Mouse (Mus musculus) G1E (cell line): ENCODE results near the gene Ermp1. TPM values are rescaled to one million over a fixed set of nuclear protein-coding genes. Genes with fewer than 3 reads are reported as not detected.

Source experiments
- ATAC-seq: 2 replicates; pipeline ENCODE4 v1.8.0; 2016; ENCODE audit warnings: mild to moderate bottlenecking; ENCODE audit not compliant: insufficient number of reproducible peaks, poor library complexity, low FRiP score, severe bottlenecking; ENCODE audit errors: extremely low read depth
- DNase-seq: peaks from one replicate; pipeline ENCODE4 v3.0.0; 2012; ENCODE audit warnings: low spot score
- H3K27me3 ChIP-seq: 2 replicates; pipeline ENCODE4 v1.6.1; 2012; ENCODE audit warnings: mild to moderate bottlenecking, low read length, inconsistent platforms; ENCODE audit not compliant: insufficient read depth
- H3K36me3 ChIP-seq: replicated peaks from 2 replicates; pipeline ENCODE3; 2012; ENCODE audit warnings: mild to moderate bottlenecking, inconsistent platforms
- H3K4me1 ChIP-seq: 2 replicates; pipeline ENCODE4 v1.6.1; 2012; ENCODE audit warnings: low read depth, low read length, inconsistent platforms, mixed read lengths; ENCODE audit not compliant: insufficient read depth
- H3K4me3 ChIP-seq: 2 replicates; pipeline ENCODE4 v1.5.1; 2012; ENCODE audit warnings: low read depth, mild to moderate bottlenecking, inconsistent platforms, low read length, moderate library complexity, mixed read lengths
- H3K9me3 ChIP-seq: replicated peaks from 2 replicates; pipeline ENCODE4 v1.6.1; 2012; ENCODE audit warnings: inconsistent platforms
- CTCF ChIP-seq: IDR thresholded peaks from 2 replicates; pipeline ENCODE4 v1.5.1; 2012; ENCODE audit warnings: low read depth, low read length, inconsistent platforms, mixed read lengths
- GATA1 ChIP-seq: IDR thresholded peaks from 2 replicates; pipeline ENCODE4 v1.6.1; 2012; ENCODE audit warnings: borderline replicate concordance, low read length, inconsistent platforms, mixed read lengths
- GATA2 ChIP-seq: IDR thresholded peaks from 2 replicates; pipeline ENCODE4 v1.6.1; 2012; ENCODE audit warnings: low read depth, low read length, inconsistent platforms, borderline replicate concordance
- POLR2AphosphoS5 ChIP-seq: IDR thresholded peaks from 2 replicates; pipeline ENCODE4 v1.6.1; 2012; ENCODE audit warnings: low read depth, low read length, inconsistent platforms; ENCODE audit not compliant: insufficient replicate concordance
- TAL1 ChIP-seq: conservative IDR thresholded peaks from 2 replicates; pipeline ENCODE4 v1.6.1; 2012; ENCODE audit warnings: low read depth, low read length, inconsistent platforms, mixed read lengths
- polyA plus RNA-seq: library from polyadenylated mRNA; stranded (reverse); fragments of >175 nt; gene quantifications from 2 replicates; pipeline ENCODE4 v1.2.3, GENCODE M21; 2012
- total RNA-seq, 2 experiments: library from RNA; stranded (forward) in 1 of 2; stranded (reverse) in 1 of 2; fragments of 200-1000 nt in 1 of 2; fragments of >200 nt in 1 of 2; fragmentation: Nextera tagmentation in 1 of 2; gene quantifications; 2 replicates each; pipeline ENCODE4 v1.2.3; 2014 to 2017

Ermp1 gene
- total and polyA plus RNA-seq, 3 experiments: 11.4 to 22.6 (median 19.3) TPM

DNA sequence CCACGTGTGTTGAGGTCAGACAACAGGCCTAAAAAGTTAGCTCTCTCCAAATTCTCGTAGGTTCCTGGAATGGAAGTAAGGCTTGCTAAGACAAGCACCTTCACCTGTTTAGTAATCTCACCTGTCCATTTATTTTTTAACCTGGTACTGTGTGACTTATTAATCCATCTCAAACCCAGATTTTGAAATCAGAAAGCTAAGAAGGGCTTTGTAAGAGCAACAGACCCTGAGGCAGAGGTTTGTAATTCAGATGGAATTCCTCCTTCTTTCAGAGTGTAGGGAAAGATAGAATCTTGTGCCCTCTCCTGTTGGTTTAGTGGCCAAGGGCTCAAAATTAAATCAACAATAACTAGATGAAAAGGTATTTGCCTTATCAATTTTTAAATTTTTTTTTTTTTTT lies 22.9 kb upstream of the Ermp1 start:
- H3K4me1 ChIP-seq: peaks cover 12% of the 10 kb centered on the region
- no peaks in the 10 kb centered on the region for H3K36me3 ChIP-seq
- ATAC-seq (no peak), DNase-seq (no peak)
- H3K27me3 ChIP-seq: peaks cover 16% of the 10 kb centered on the region
- H3K9me3 ChIP-seq: no peaks in the 10 kb centered on the region
- TF ChIP-seq GATA1 (no peak), CTCF (no peak), POLR2AphosphoS5 (no peak), TAL1 (no peak), GATA2 (no peak)
- H3K4me3 ChIP-seq: no peak overlapping the region

DNA sequence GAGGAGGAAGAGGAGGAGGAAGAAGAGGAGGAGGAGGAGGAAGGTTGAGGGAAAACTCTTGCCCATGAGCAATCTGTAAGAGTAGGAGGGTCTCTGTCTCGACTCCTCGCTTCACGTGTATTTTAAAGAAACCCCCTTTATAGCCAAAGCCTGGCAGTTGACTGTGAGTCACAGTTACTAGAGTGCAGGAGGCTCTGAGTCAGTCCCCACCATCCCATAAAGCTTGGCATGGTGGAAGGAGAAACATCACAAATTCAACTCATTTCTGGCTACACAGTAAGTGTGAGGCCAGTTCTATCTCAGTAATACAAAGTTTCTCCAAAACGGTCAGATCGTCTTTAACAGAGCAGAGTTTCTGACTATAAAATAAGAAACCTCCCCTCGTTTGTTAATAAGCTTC lies 22.0 kb upstream of the Ermp1 start:
- no peak for TF ChIP-seq GATA1
- no peak for TF ChIP-seq CTCF
- TF ChIP-seq GATA2: no peak
- no peak for TF ChIP-seq TAL1
- no peak for TF ChIP-seq POLR2AphosphoS5
- Histone ChIP-seq H3K4me1 (peaks cover 12% of the 10 kb centered on the region), H3K27me3 (peaks cover 16% of the 10 kb centered on the region), H3K36me3 (no peaks in the 10 kb centered on the region), H3K9me3 (no peaks in the 10 kb centered on the region), H3K4me3 (no peak overlapping the region)
- ATAC-seq (no peak), DNase-seq (no peak)

DNA sequence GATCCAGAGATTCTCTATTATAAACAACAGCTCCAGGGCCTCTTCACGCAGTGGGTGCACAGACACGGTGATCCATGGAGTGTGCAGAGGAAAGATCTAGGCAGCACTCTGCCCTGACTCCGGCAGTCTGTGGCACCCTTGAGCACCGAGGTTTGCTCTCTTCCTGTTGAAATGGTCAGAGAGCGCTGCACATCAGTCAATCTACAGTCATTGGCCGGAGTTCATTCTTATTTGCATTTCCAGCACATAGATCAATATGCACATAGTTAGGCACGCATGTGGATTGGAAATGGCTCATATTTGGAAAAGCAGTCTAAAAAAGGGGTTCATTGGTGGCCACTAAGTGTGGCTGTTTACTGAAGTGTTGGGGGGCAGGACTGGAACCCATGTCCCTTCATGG lies 19.9 kb upstream of the Ermp1 start:
- DNase-seq (no peak), ATAC-seq (no peak)
- Histone ChIP-seq H3K4me3 (no peak overlapping the region), H3K4me1 (peaks cover 11% of the 10 kb centered on the region), H3K36me3 (no peaks in the 10 kb centered on the region), H3K27me3 (peaks cover 24% of the 10 kb centered on the region), H3K9me3 (no peaks in the 10 kb centered on the region)
- no peak for TF ChIP-seq GATA1

DNA sequence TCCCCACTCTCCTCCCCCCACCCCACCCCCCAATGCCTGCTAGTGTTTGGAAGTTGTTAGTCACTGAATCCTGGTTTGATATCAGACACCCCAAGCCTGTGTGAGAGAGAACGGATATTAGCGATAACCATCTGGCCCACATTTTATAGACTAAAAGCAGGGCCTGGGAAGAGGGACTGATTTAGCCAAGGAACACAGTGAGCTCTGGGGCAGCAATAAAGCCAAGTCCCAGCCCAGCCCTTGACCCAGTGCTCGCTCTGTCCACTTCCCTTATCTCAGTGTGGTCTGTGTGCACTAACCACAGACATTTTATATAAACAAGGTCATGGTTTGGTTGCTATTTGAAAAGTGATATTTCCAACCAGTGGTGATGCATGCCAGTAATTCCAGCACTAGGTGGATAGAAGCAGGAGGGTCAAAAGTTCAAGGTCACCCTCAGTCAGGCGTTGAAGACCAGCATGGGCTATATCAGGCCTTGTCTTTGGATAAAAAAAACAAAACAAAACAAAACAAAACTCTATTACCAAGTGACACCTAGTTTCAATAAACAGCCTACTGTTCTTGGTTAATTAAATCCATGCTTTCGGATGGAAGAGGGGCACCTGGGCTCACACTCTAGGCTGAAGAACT lies 18.9 kb upstream of the Ermp1 start:
- H3K36me3 ChIP-seq: no peaks in the 10 kb centered on the region
- TF ChIP-seq CTCF: no peak
- TF ChIP-seq POLR2AphosphoS5: no peak
- TF ChIP-seq GATA1: no peak
- TF ChIP-seq TAL1: no peak
- TF ChIP-seq GATA2: no peak
- no peak overlapping the region for H3K4me3 ChIP-seq
- ATAC-seq: no peak
- H3K4me1 ChIP-seq: peaks cover 11% of the 10 kb centered on the region
- H3K27me3 ChIP-seq: peaks cover 30% of the 10 kb centered on the region
- no peak for DNase-seq
- H3K9me3 ChIP-seq: no peaks in the 10 kb centered on the region

DNA sequence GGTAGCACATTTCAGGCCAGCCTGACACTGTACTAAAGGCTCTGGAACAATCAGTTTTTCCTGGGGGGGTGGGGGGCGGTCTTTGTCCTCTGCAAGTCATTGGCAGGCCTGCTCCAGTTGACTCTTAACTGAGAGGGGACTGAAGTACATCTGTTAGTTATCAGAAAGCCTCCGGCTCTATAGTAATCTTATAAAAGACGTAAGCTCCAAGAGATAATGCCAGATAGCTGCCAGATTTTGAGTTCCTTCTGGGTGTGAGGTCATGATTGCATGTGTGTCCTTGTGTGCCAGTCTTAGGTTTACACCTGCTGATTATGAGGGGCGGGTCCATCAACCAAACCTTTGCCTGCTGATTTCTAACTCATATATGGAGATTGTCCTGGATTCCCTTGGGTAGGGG lies 17.9 kb upstream of the Ermp1 start:
- Histone ChIP-seq H3K9me3 (no peaks in the 10 kb centered on the region), H3K27me3 (peaks cover 39% of the 10 kb centered on the region), H3K4me3 (no peak overlapping the region), H3K4me1 (peaks cover 11% of the 10 kb centered on the region), H3K36me3 (no peaks in the 10 kb centered on the region)
- DNase-seq: no peak
- no peak for ATAC-seq
- no peak for TF ChIP-seq GATA1
- no peak for TF ChIP-seq TAL1
- no peak for TF ChIP-seq POLR2AphosphoS5
- TF ChIP-seq CTCF: no peak
- TF ChIP-seq GATA2: no peak

DNA sequence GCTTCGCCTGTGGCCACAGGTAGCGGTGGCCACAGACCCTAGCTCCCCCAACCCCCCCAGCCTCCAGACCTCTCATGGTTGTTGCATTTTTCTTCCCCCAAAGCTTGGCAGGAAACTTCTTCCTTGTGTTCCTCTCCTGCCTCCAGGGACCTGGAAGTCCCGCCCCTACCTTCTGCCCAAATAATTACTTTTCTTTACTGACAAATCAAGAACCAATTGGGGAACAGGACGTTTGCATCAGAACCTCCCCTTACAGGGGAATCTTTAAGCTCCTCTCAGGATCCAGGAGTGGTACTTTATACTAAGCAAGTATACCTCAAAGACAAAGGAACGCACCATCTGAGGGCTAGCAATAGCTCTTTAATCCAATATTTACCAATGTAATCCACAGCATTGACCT lies 16.7 kb upstream of the Ermp1 start:
- Histone ChIP-seq H3K4me3 (no peak overlapping the region), H3K36me3 (no peaks in the 10 kb centered on the region), H3K4me1 (peaks cover 11% of the 10 kb centered on the region), H3K27me3 (peaks cover 39% of the 10 kb centered on the region), H3K9me3 (no peaks in the 10 kb centered on the region)
- DNase-seq (no peak), ATAC-seq (no peak)
- TF ChIP-seq CTCF (no peak), POLR2AphosphoS5 (no peak), TAL1 (no peak), GATA2 (no peak), GATA1 (no peak)

DNA sequence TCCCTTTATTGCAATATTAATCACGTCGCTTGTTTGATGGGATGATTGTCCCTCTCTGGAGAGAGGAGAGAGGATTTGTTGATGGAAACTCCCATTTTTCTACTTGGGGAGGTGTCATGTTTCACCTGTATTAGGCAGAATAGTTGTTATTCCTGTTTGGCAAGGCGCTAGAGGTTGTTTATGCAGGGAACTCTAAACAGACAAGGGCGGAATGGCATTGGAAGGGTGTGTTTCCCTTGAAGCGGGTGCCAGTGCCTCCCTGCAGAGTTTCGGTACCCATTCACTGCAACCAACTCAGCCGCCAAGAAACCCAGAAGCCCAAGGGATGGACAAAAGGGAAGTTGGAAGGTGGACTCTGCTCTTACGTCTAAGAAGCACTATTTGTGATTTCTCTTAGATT lies 15.6 kb upstream of the Ermp1 start:
- no peak for ATAC-seq
- no peaks in the 10 kb centered on the region for H3K9me3 ChIP-seq
- no peak overlapping the region for H3K4me3 ChIP-seq
- no peaks in the 10 kb centered on the region for H3K36me3 ChIP-seq
- peaks cover 45% of the 10 kb centered on the region for H3K27me3 ChIP-seq
- TF ChIP-seq CTCF (no peak), POLR2AphosphoS5 (no peak), GATA1 (no peak), TAL1 (no peak), GATA2 (no peak)
- peaks cover 11% of the 10 kb centered on the region for H3K4me1 ChIP-seq
- no peak for DNase-seq
